Mouse (Mus musculus) midbrain, embryonic 12.5 days (tissue): Measurements from ENCODE around the gene Cyp26a1. TPM values are rescaled to one million over a fixed set of nuclear protein-coding genes. Genes with fewer than 3 reads are reported as not detected.

ENCODE experiments used
- ATAC-seq: fragments of 200-750 bp; cut with Nextera tagmentation; 2 replicates; pipeline ENCODE4 v1.8.0; 2017; ENCODE audit warnings: low read depth, moderate TSS enrichment, moderate library complexity; ENCODE audit not compliant: low FRiP score
- H3K27ac ChIP-seq: fragments of 300-500 bp; sonication (generic); replicated peaks from 2 replicates; pipeline ENCODE4 v1.5.1; 2016; ENCODE audit warnings: mild to moderate bottlenecking
- H3K27me3 ChIP-seq: fragments of 300-500 bp; sonication (generic); 2 replicates; pipeline ENCODE4 v1.6.1; 2016; ENCODE audit warnings: mild to moderate bottlenecking
- H3K36me3 ChIP-seq: fragments of 300-500 bp; sonication (generic); 2 replicates; pipeline ENCODE4 v1.6.1; 2016
- H3K4me1 ChIP-seq: fragments of 300-500 bp; sonication (generic); 2 replicates; pipeline ENCODE4 v1.6.1; 2016
- H3K4me2 ChIP-seq: fragments of 300-500 bp; sonication (generic); replicated peaks from 2 replicates; pipeline ENCODE4 v1.6.1; 2016; ENCODE audit warnings: mild to moderate bottlenecking, moderate library complexity
- H3K4me3 ChIP-seq: fragments of 300-500 bp; sonication (generic); 2 replicates; pipeline ENCODE4 v1.5.1; 2016; ENCODE audit warnings: mild to moderate bottlenecking
- H3K9ac ChIP-seq: fragments of 300-500 bp; sonication (generic); replicated peaks from 2 replicates; pipeline ENCODE4 v1.6.1; 2016; ENCODE audit warnings: mild to moderate bottlenecking, moderate library complexity
- H3K9me3 ChIP-seq: fragments of 300-500 bp; sonication (generic); 2 replicates; pipeline ENCODE4 v1.6.1; 2016; ENCODE audit warnings: mild to moderate bottlenecking
- WGBS: fragments of 180-500 bp; shearing (Covaris S2); methylation state at CpG from one replicate; pipeline ENCODE4 v1.1.7; 2016; 5-methylcytosine and 5-hydroxymethylcytosine counted together
- polyA plus RNA-seq: library from polyadenylated mRNA; unstranded; fragments of >200 nt; fragmentation: Nextera tagmentation; extraction: Ambion mirVana; gene quantifications from 2 replicates; pipeline ENCODE4 v1.2.1, GENCODE M21; 2016

Gene Cyp26a1
- polyA plus RNA-seq, 1 experiment from 2014 or later, result 0.19 TPM

DNA sequence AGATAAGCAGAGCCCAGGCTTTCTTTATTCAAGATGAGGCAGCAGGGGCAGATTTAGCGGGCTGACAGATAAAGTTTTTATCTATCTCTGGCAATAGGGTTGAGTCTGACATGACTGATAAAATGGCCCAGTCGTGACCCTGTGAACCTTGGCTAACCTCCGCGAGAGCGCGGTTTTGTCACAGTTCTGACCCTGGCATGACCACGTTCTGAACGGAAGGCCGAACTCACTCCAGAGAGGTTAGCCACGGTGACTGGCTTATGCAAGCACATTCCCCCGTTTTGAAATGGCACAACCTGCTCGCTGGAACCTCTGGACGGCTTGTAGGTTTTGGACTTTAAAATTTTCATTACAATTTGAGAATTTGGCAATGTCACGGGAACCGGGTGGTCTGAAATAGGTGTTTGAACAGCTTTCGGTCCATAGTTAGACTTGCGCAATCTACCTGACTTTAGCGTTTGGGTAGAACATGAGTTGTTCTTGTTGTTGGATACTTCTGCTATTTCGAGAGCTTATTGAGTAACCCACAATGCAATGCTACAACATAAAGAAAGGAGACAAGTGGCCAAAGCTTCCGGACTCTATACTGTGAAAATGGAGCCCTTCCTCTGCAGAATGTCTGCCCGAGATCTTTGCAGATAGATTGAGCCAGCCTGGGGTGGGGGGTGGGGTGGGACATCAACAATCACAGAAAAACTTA, 4.9 kb downstream of the Cyp26a1 start:
- Histone ChIP-seq H3K4me1 (peaks cover 14% of the 10 kb centered on the region), H3K36me3 (no peaks in the 10 kb centered on the region), H3K9me3 (no peaks in the 10 kb centered on the region), H3K27ac (no peak overlapping the region), H3K9ac (no peak overlapping the region), H3K27me3 (peaks cover 83% of the 10 kb centered on the region), H3K4me3 (no peak overlapping the region), H3K4me2 (no peak overlapping the region)
- no peak for ATAC-seq
- WGBS, result 76% methylated on average over 21 of the region's 21 CpGs

GRCm38 (mm10) chr19:37703902-37704509, 6.4 kb downstream of the Cyp26a1 start:
- H3K4me1 ChIP-seq, result peaks cover under 1% of the 10 kb centered on the region
- H3K9me3 ChIP-seq, result no peaks in the 10 kb centered on the region
- WGBS, result 11% methylated on average over 3 of the region's 3 CpGs
- no peaks in the 10 kb centered on the region for H3K36me3 ChIP-seq
- no peak overlapping the region for H3K9ac ChIP-seq
- no peak overlapping the region for H3K27ac ChIP-seq
- peaks cover 68% of the 10 kb centered on the region for H3K27me3 ChIP-seq
- ATAC-seq, result 0 out of 2 replicates have a peak, but pooled peaks have one; percentile 44
- no peak overlapping the region for H3K4me3 ChIP-seq
- H3K4me2 ChIP-seq, result no peak overlapping the region

GRCm38 (mm10) chr19:37705722-37706121, 8.1 kb downstream of the Cyp26a1 start:
- H3K27me3 ChIP-seq, result peaks cover 51% of the 10 kb centered on the region
- no peaks in the 10 kb centered on the region for H3K9me3 ChIP-seq
- H3K4me1 ChIP-seq, result no peaks in the 10 kb centered on the region
- H3K9ac ChIP-seq, result no peak overlapping the region
- H3K36me3 ChIP-seq, result no peaks in the 10 kb centered on the region
- no peak overlapping the region for H3K4me3 ChIP-seq
- WGBS, result 91% methylated on average over 5 of the region's 5 CpGs
- H3K27ac ChIP-seq, result no peak overlapping the region
- H3K4me2 ChIP-seq, result no peak overlapping the region
- ATAC-seq, result no peak

DNA sequence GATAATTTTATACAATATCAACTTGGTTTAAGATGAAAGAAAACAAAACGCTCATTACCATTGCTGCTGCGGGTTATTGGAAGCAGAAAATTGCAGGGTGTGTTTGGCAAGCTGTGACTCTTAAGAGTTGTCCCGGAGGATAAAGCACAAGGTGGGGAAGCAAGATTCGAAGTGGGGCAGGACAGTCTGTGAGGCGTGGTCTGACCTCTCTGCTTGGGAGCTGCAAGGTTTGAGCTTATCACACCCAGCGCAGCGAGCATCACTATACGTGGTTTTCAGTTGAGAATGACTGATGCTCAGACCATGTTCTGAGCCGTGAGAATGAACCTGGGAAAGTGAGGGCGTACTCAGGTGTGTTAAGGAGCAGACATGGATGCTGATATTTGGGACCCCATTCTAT, 17.1 kb downstream of the Cyp26a1 start:
- Histone ChIP-seq H3K27me3 (no peaks in the 10 kb centered on the region), H3K9me3 (no peaks in the 10 kb centered on the region), H3K4me3 (no peak overlapping the region), H3K36me3 (no peaks in the 10 kb centered on the region), H3K27ac (no peak overlapping the region), H3K9ac (no peak overlapping the region), H3K4me1 (no peaks in the 10 kb centered on the region), H3K4me2 (no peak overlapping the region)
- WGBS, result 77% methylated on average over 10 of the region's 10 CpGs
- no peak for ATAC-seq

- Histone ChIP-seq H3K36me3 (no peaks in the 10 kb centered on the region), H3K27me3 (no peaks in the 10 kb centered on the region), H3K4me2 (no peak overlapping the region), H3K9ac (no peak overlapping the region), H3K27ac (no peak overlapping the region), H3K4me1 (no peaks in the 10 kb centered on the region), H3K9me3 (no peaks in the 10 kb centered on the region), H3K4me3 (no peak overlapping the region)
- ATAC-seq, result no peak
- WGBS, result 63% methylated on average over 1 of the region's 1 CpGs
These were observed 18.4 kb downstream of the Cyp26a1 start for GRCm38 (mm10) chr19:37715980-37716379.

DNA sequence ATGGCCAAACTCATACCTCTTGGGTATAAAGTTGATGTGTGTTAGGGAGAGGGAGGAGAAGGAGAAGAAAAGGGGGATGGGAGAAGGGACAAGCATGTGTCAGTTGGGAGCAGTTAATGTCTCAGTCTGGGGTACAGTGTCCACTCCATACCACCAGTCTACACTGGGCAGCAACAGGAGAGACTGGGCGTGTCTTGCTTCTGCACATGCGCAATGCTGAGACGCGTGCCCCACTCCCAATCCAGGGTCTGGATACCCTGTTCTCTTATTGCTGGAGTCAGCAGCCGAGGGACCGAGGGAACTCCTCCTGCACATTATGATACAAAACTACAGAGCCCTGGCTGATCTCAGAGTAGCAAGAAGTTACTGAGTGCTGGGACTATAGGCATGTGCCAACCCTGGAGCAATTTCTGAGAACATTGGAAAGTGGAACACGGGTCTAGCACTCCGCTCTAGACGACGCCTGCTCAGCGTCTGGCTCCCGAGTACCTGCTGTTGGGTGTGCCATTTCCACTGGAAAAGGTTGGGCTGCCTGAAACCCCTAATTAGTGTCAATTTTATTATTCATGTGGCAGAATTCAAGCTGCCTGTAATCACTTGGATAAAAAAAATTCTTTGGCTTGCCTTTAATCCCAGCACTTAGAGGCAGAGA, 19.1 kb downstream of the Cyp26a1 start:
- WGBS, result 89% methylated on average over 12 of the region's 12 CpGs
- ATAC-seq, result no peak

GRCm38 (mm10) chr19:37719166-37719565, 21.6 kb downstream of the Cyp26a1 start:
- Histone ChIP-seq H3K36me3 (no peaks in the 10 kb centered on the region), H3K27me3 (no peaks in the 10 kb centered on the region), H3K27ac (no peak overlapping the region), H3K4me1 (no peaks in the 10 kb centered on the region), H3K9ac (no peak overlapping the region), H3K4me2 (no peak overlapping the region), H3K4me3 (no peak overlapping the region), H3K9me3 (no peaks in the 10 kb centered on the region)
- ATAC-seq, result no peak
- WGBS, result 33% methylated on average over 1 of the region's 1 CpGs

More for the DNA sequence above, 19.1 kb downstream of the Cyp26a1 start:
- Histone ChIP-seq H3K9ac (no peak overlapping the region), H3K36me3 (no peaks in the 10 kb centered on the region), H3K4me2 (no peak overlapping the region), H3K9me3 (no peaks in the 10 kb centered on the region), H3K27ac (no peak overlapping the region), H3K4me3 (no peak overlapping the region), H3K27me3 (no peaks in the 10 kb centered on the region), H3K4me1 (no peaks in the 10 kb centered on the region)

DNA sequence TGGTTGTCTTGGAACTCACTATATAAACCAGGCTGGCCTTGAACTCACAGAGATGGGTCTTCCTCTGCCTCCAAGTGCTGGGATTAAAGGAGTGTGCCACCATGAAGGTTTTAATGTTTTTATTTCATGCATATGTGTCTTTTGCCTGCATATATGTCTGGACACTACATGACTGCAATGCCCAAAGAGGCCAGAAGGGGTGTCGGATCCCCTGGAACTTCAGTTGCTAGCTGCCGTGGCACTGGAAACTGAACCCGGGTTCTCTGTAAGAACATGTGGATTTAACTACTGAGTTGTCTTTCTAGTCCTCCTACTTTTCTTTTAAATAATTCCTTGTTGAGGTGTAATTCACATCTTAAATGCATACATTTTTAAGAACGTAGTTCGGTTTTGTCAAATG, 27.0 kb downstream of the Cyp26a1 start:
- Histone ChIP-seq H3K27ac (no peak overlapping the region), H3K4me2 (no peak overlapping the region), H3K27me3 (no peaks in the 10 kb centered on the region), H3K4me3 (no peak overlapping the region), H3K9me3 (no peaks in the 10 kb centered on the region), H3K36me3 (no peaks in the 10 kb centered on the region), H3K4me1 (no peaks in the 10 kb centered on the region), H3K9ac (no peak overlapping the region)
- WGBS, result 98% methylated on average over 5 of the region's 5 CpGs
- ATAC-seq, result no peak

GRCm38 (mm10) chr19:37726585-37726984, 29.0 kb downstream of the Cyp26a1 start:
- no peak for ATAC-seq
- no peak overlapping the region for H3K4me3 ChIP-seq
- no peaks in the 10 kb centered on the region for H3K4me1 ChIP-seq
- H3K36me3 ChIP-seq, result no peaks in the 10 kb centered on the region
- no peak overlapping the region for H3K27ac ChIP-seq
- WGBS, result 93% methylated on average over 7 of the region's 7 CpGs
- H3K9ac ChIP-seq, result no peak overlapping the region
- H3K9me3 ChIP-seq, result no peaks in the 10 kb centered on the region
- H3K27me3 ChIP-seq, result no peaks in the 10 kb centered on the region
- H3K4me2 ChIP-seq, result no peak overlapping the region

DNA sequence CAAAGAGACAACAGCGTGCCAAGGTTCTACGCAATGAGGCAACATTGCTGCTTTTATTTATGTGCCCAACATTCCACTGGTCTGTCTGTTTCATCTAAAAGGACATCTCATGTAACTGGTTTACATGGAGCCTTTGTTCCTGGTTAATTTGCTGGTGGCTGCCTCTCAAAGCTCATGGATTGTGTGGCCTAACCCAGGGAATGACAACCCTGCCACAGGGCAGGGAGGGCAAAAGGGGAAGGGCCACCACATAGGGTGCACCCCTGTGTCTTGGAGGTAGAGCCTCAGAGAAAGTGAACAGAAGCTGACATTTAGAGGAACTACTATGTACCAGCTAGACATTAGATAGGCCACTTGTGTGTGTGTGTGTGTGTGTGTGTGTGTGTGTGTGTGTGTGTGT, 29.8 kb downstream of the Cyp26a1 start:
- 97% methylated on average over 2 of the region's 2 CpGs for WGBS
- H3K27me3 ChIP-seq, result no peaks in the 10 kb centered on the region
- H3K27ac ChIP-seq, result no peak overlapping the region
- H3K4me1 ChIP-seq, result no peaks in the 10 kb centered on the region
- H3K9me3 ChIP-seq, result no peaks in the 10 kb centered on the region
- no peak for ATAC-seq
- no peak overlapping the region for H3K4me2 ChIP-seq
- H3K9ac ChIP-seq, result no peak overlapping the region
- no peak overlapping the region for H3K4me3 ChIP-seq
- no peaks in the 10 kb centered on the region for H3K36me3 ChIP-seq

DNA sequence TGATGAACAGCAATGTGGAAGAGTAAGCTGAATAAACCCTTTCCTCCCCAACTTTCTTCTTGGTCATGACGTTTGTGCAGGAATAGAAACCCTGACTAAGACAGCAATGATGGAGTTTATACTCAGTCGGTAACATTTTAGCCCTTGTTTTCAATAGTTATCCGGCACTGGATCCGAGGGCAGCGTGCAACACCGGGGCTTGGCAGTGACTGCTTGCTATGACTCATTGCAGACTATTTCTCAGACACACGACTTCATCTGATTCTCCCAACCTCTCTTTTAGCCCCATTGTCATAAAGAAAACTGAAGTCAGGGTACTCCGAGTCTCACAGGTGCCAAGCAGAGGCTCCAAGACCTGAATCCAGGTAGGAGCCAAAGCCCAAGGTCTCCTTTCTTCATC, 37.8 kb downstream of the Cyp26a1 start:
- H3K4me1 ChIP-seq, result no peaks in the 10 kb centered on the region

DNA sequence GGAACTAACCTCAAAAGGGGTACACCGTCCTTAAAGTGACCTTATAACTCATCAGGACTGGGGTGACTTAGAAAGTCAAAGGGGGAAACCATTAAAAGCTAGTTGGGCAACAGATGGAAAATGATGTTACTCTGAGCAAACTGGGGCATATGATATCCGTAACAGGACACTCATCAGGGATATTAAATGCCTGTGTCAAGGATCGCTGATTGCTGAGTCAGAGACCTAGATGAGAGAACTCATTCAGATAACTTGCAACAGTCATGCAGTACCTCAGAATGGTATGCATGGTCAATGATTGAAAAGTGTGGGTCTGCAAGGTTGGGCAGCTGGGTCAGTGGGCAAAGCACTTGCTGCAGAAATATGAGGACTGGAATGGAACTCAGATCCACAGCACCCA, 41.0 kb downstream of the Cyp26a1 start:
- Histone ChIP-seq H3K4me2 (no peak overlapping the region), H3K27me3 (no peaks in the 10 kb centered on the region), H3K9ac (no peak overlapping the region), H3K4me1 (no peaks in the 10 kb centered on the region), H3K9me3 (no peaks in the 10 kb centered on the region), H3K27ac (no peak overlapping the region), H3K4me3 (no peak overlapping the region), H3K36me3 (no peaks in the 10 kb centered on the region)
- no peak for ATAC-seq
- 91% methylated on average over 3 of the region's 3 CpGs for WGBS

More for the DNA sequence above, 37.8 kb downstream of the Cyp26a1 start:
- no peak overlapping the region for H3K27ac ChIP-seq
- H3K4me2 ChIP-seq, result no peak overlapping the region
- WGBS, result 88% methylated on average over 8 of the region's 8 CpGs
- H3K9ac ChIP-seq, result no peak overlapping the region
- no peaks in the 10 kb centered on the region for H3K36me3 ChIP-seq
- ATAC-seq, result no peak
- H3K27me3 ChIP-seq, result no peaks in the 10 kb centered on the region
- H3K9me3 ChIP-seq, result no peaks in the 10 kb centered on the region
- H3K4me3 ChIP-seq, result no peak overlapping the region
